Mouse (Mus musculus) MEL (cell line): ENCODE results near the gene Nucks1. TPM values are rescaled to one million over a fixed set of nuclear protein-coding genes. Genes with fewer than 3 reads are reported as not detected.

Source experiments
- DNase-seq: peaks from one replicate; pipeline ENCODE4 v3.0.0; 2011; ENCODE audit warnings: low read depth, low spot score
- H3K27ac ChIP-seq: 2 replicates; pipeline ENCODE4 v1.5.1; 2012; ENCODE audit warnings: low read depth, mild to moderate bottlenecking, control low read depth, low read length, moderate library complexity; ENCODE audit not compliant: control insufficient read depth
- H3K27me3 ChIP-seq, 2 experiments: fragments of 150-350 bp in 1 of 2; sonication (generic) in 1 of 2; 2 replicates each; pipeline ENCODE4 v1.6.1; 2012; ENCODE audit warnings: low read length in 2 of 2, mild to moderate bottlenecking in 2 of 2, improper control_type of control experiment in 1 of 2, moderate library complexity in 1 of 2; ENCODE audit not compliant: insufficient read depth in 2 of 2, control insufficient read depth in 1 of 2
- H3K36me3 ChIP-seq, 2 experiments: 2 replicates each; pipeline ENCODE4 v1.6.1; 2012 to 2014; ENCODE audit warnings: low read length in 2 of 2, improper control_type of control experiment in 1 of 2, inconsistent platforms in 1 of 2, mild to moderate bottlenecking in 1 of 2; ENCODE audit not compliant: insufficient read depth in 2 of 2, control insufficient read depth in 1 of 2
- H3K4me1 ChIP-seq, 2 experiments: fragments of 150-350 bp in 1 of 2; sonication (generic) in 1 of 2; 2 replicates each; pipeline ENCODE4 v1.6.1; 2012; ENCODE audit warnings: low read length in 2 of 2, improper control_type of control experiment in 1 of 2, mild to moderate bottlenecking in 1 of 2; ENCODE audit not compliant: insufficient read depth in 2 of 2, control insufficient read depth in 1 of 2
- H3K4me3 ChIP-seq, 2 experiments: fragments of 150-350 bp in 1 of 2; sonication (generic) in 1 of 2; 2 replicates each; pipeline ENCODE4 v1.5.1; 2012; ENCODE audit warnings: low read depth in 2 of 2, low read length in 2 of 2, mild to moderate bottlenecking in 2 of 2, moderate library complexity in 2 of 2, control low read depth in 1 of 2, improper control_type of control experiment in 1 of 2; ENCODE audit not compliant: control insufficient read depth in 1 of 2, insufficient read depth in 1 of 2
- H3K79me2 ChIP-seq: 2 replicates; pipeline ENCODE4 v1.6.1; 2012; ENCODE audit warnings: mild to moderate bottlenecking, low read length, moderate library complexity; ENCODE audit not compliant: control insufficient read depth, poor library complexity, insufficient read depth
- H3K9ac ChIP-seq: 2 replicates; pipeline ENCODE4 v1.6.1; 2012; ENCODE audit warnings: low read depth, mild to moderate bottlenecking, control low read depth, low read length, moderate library complexity; ENCODE audit not compliant: control insufficient read depth, poor library complexity, severe bottlenecking
- H3K9me3 ChIP-seq: fragments of 150-350 bp; sonication (generic); replicated peaks from 2 replicates; pipeline ENCODE4 v1.6.1; 2012; ENCODE audit warnings: mild to moderate bottlenecking, low read length, improper control_type of control experiment, moderate library complexity; ENCODE audit not compliant: insufficient read depth
- BHLHE40 ChIP-seq: IDR thresholded peaks from 2 replicates; pipeline ENCODE4 v1.6.1; 2012; ENCODE audit warnings: low read depth, mild to moderate bottlenecking, inconsistent platforms, low read length, improper control_type of control experiment, borderline replicate concordance
- CHD2 ChIP-seq: IDR thresholded peaks from 2 replicates; pipeline ENCODE4 v1.6.1; 2011; ENCODE audit warnings: low read length, improper control_type of control experiment
- ELF1 ChIP-seq: IDR thresholded peaks from 2 replicates; pipeline ENCODE4 v1.6.1; 2014; ENCODE audit warnings: low read depth, mild to moderate bottlenecking, inconsistent platforms, low read length, improper control_type of control experiment, moderate library complexity
- EP300 ChIP-seq, 2 experiments: IDR thresholded peaks; 2 replicates each; pipeline ENCODE4 v1.6.1; 2011; ENCODE audit warnings: improper control_type of control experiment in 2 of 2, low read length in 2 of 2, low read depth in 1 of 2, mild to moderate bottlenecking in 1 of 2
- ETS1 ChIP-seq: IDR thresholded peaks from 2 replicates; pipeline ENCODE4 v1.6.1; 2012; ENCODE audit warnings: low read depth, mild to moderate bottlenecking, inconsistent platforms, low read length, improper control_type of control experiment, moderate library complexity
- GABPA ChIP-seq: IDR thresholded peaks from 2 replicates; pipeline ENCODE4 v1.6.1; 2012; ENCODE audit warnings: low read depth, mild to moderate bottlenecking, inconsistent platforms, low read length, improper control_type of control experiment, moderate library complexity
- GATA1 ChIP-seq: IDR thresholded peaks from 2 replicates; pipeline ENCODE4 v1.6.1; 2011; ENCODE audit warnings: low read depth, low read length, improper control_type of control experiment
- HCFC1 ChIP-seq: IDR thresholded peaks from 2 replicates; pipeline ENCODE4 v1.6.1; 2012; ENCODE audit warnings: low read depth, mild to moderate bottlenecking, inconsistent platforms, low read length, improper control_type of control experiment, moderate library complexity
- JUND ChIP-seq: IDR thresholded peaks from 2 replicates; pipeline ENCODE4 v1.6.1; 2011; ENCODE audit warnings: low read depth, mild to moderate bottlenecking, improper control_type of control experiment, low read length
- KAT2A ChIP-seq: conservative IDR thresholded peaks from 2 replicates; pipeline ENCODE4 v1.6.1; 2012; ENCODE audit warnings: low read depth, low read length, improper control_type of control experiment, inconsistent platforms
- MAX ChIP-seq: IDR thresholded peaks from 2 replicates; pipeline ENCODE4 v1.6.1; 2011; ENCODE audit warnings: low read length, improper control_type of control experiment
- MAZ ChIP-seq: IDR thresholded peaks from 2 replicates; pipeline ENCODE4 v1.6.1; 2012; ENCODE audit warnings: low read depth, mild to moderate bottlenecking, inconsistent platforms, low read length, improper control_type of control experiment
- MEF2A ChIP-seq: IDR thresholded peaks from 2 replicates; pipeline ENCODE4 v1.6.1; 2014; ENCODE audit warnings: low read depth, mild to moderate bottlenecking, inconsistent platforms, low read length, improper control_type of control experiment; ENCODE audit not compliant: poor library complexity, insufficient replicate concordance, severe bottlenecking; ENCODE audit errors: extremely low read depth
- MXI1 ChIP-seq: IDR thresholded peaks from 2 replicates; pipeline ENCODE4 v1.6.1; 2011; ENCODE audit warnings: mild to moderate bottlenecking, low read depth, low read length, improper control_type of control experiment
- MYB ChIP-seq: IDR thresholded peaks from 2 replicates; pipeline ENCODE4 v1.6.1; 2011; ENCODE audit warnings: mild to moderate bottlenecking, low read depth, low read length, improper control_type of control experiment
- MYC ChIP-seq: IDR thresholded peaks from 2 replicates; pipeline ENCODE4 v1.6.1; 2011; ENCODE audit warnings: low read depth, mild to moderate bottlenecking, low read length, improper control_type of control experiment, moderate library complexity
- NELFE ChIP-seq: IDR thresholded peaks from 2 replicates; pipeline ENCODE4 v1.6.1; 2011; ENCODE audit warnings: low read depth, low read length, improper control_type of control experiment
- NRF1 ChIP-seq: IDR thresholded peaks from 2 replicates; pipeline ENCODE4 v1.6.1; 2014; ENCODE audit warnings: low read depth, mild to moderate bottlenecking, inconsistent platforms, low read length, improper control_type of control experiment, moderate library complexity; ENCODE audit not compliant: poor library complexity, insufficient read depth, severe bottlenecking
- POLR2A ChIP-seq, 2 experiments: IDR thresholded peaks; 2 replicates each; pipeline ENCODE4 v1.6.1; 2011 to 2012; ENCODE audit warnings: low read length in 2 of 2, mild to moderate bottlenecking in 2 of 2, control low read depth in 1 of 2, improper control_type of control experiment in 1 of 2, low read depth in 1 of 2, moderate library complexity in 1 of 2; ENCODE audit not compliant: control insufficient read depth in 1 of 2, insufficient read depth in 1 of 2, poor library complexity in 1 of 2
- POLR2AphosphoS2 ChIP-seq: IDR thresholded peaks from 2 replicates; pipeline ENCODE4 v1.6.1; 2011; ENCODE audit warnings: low read length, improper control_type of control experiment
- RAD21 ChIP-seq: IDR thresholded peaks from 2 replicates; pipeline ENCODE4 v1.6.1; 2011; ENCODE audit warnings: mild to moderate bottlenecking, low read depth, low read length, improper control_type of control experiment
- SIN3A ChIP-seq: IDR thresholded peaks from 2 replicates; pipeline ENCODE4 v1.6.1; 2012; ENCODE audit warnings: low read length, improper control_type of control experiment, inconsistent platforms
- SMC3 ChIP-seq: IDR thresholded peaks from 2 replicates; pipeline ENCODE4 v1.6.1; 2011; ENCODE audit warnings: low read depth, low read length, improper control_type of control experiment
- TAL1 ChIP-seq: IDR thresholded peaks from 2 replicates; pipeline ENCODE4 v1.6.1; 2012; ENCODE audit warnings: mild to moderate bottlenecking, inconsistent platforms, low read length, moderate library complexity, mixed read lengths
- TCF12 ChIP-seq: IDR thresholded peaks from 2 replicates; pipeline ENCODE4 v1.6.1; 2014; ENCODE audit warnings: low read depth, mild to moderate bottlenecking, inconsistent platforms, low read length, improper control_type of control experiment, moderate library complexity
- UBTF ChIP-seq: IDR thresholded peaks from 2 replicates; pipeline ENCODE4 v1.6.1; 2012; ENCODE audit warnings: low read depth, mild to moderate bottlenecking, inconsistent platforms, low read length, improper control_type of control experiment, moderate library complexity, borderline replicate concordance; ENCODE audit not compliant: insufficient read depth
- USF1 ChIP-seq: IDR thresholded peaks from 2 replicates; pipeline ENCODE4 v1.6.1; 2014; ENCODE audit warnings: low read depth, mild to moderate bottlenecking, inconsistent platforms, low read length, improper control_type of control experiment, moderate library complexity
- USF2 ChIP-seq, 2 experiments: IDR thresholded peaks; 2 replicates each; pipeline ENCODE4 v1.6.1; 2011 to 2012; ENCODE audit warnings: improper control_type of control experiment in 2 of 2, low read length in 2 of 2, borderline replicate concordance in 1 of 2, inconsistent platforms in 1 of 2, low read depth in 1 of 2, mild to moderate bottlenecking in 1 of 2; ENCODE audit not compliant: insufficient read depth in 1 of 2
- ZC3H11A ChIP-seq: IDR thresholded peaks from 2 replicates; pipeline ENCODE4 v1.6.1; 2012; ENCODE audit warnings: low read depth, mild to moderate bottlenecking, inconsistent platforms, low read length, improper control_type of control experiment
- ZKSCAN1 ChIP-seq: IDR thresholded peaks from 2 replicates; pipeline ENCODE4 v1.6.1; 2012; ENCODE audit warnings: low read depth, mild to moderate bottlenecking, inconsistent platforms, low read length, improper control_type of control experiment, moderate library complexity
- ZMIZ1 ChIP-seq: IDR thresholded peaks from 2 replicates; pipeline ENCODE4 v1.6.1; 2012; ENCODE audit warnings: low read depth, mild to moderate bottlenecking, inconsistent platforms, low read length, improper control_type of control experiment, moderate library complexity
- polyA plus RNA-seq, 2 experiments: library from polyadenylated mRNA; stranded (reverse) in 1 of 2; unstranded in 1 of 2; fragments of >175 nt in 1 of 2; fragments of >200 nt in 1 of 2; gene quantifications; 2 replicates each; pipeline versions ENCODE4 v1.2.1 to v1.2.4; 2012; ENCODE audit warnings: low replicate concordance in 2 of 2, low read depth in 1 of 2; ENCODE audit not compliant: insufficient read length in 2 of 2, insufficient read depth in 1 of 2, missing spikeins in 1 of 2
- total RNA-seq: library from RNA; depleted of rRNA; stranded (reverse); fragments of 300-350 nt; gene quantifications from 2 replicates; pipeline ENCODE4 v1.2.3, GENCODE M21; 2012

Gene Nucks1
- total and polyA plus RNA-seq, 3 experiments, result 53.7 to 113 (median 84.0) TPM

- peak; percentile 86 for DNase-seq
- no peaks in the 10 kb centered on the region for H3K79me2 ChIP-seq
- H3K36me3 ChIP-seq, result peaks cover 0 to 31% of the 10 kb centered on the region in 2 experiments; a peak in 2 of 4 replicates
- TF ChIP-seq MAX (peak; percentile 60; the same call in 1 of the 2 replicates), JUND (no peak), GATA1 (peak; percentile 66; the same call in 1 of the 2 replicates), ZKSCAN1 (no peak), HCFC1 (peak; percentile 40; the same call in 1 of the 2 replicates), UBTF (no peak), NELFE (peak; percentile 39; the same call in 1 of the 2 replicates), RAD21 (no peak), NRF1 (no peak), ELF1 (0 out of 2 replicates have a peak, but pooled peaks have one; percentile 3), ZC3H11A (no peak), MEF2A (no peak), TCF12 (peak; percentile 84), EP300 (IDR thresholded peaks at IDR 0.05; ENCODE audit: low read depth in 1 of 2, low read length in 2 of 2) (peak; percentile 68 to 96), MAZ (peak; percentile 88; the same call in 1 of the 2 replicates), USF1 (peak; percentile 88), CHD2 (no peak), SMC3 (no peak), ZMIZ1 (peak; percentile 17; the same call in 1 of the 2 replicates), ETS1 (peak; percentile 88), POLR2AphosphoS2 (no peak), MYB (peak; percentile 85), POLR2A (IDR thresholded peaks at IDR 0.05; ENCODE audit: control insufficient read depth in 1 of 2, insufficient read depth in 1 of 2, low read depth in 1 of 2, low read length in 2 of 2, poor library complexity in 1 of 2) (peak; percentile 42 to 56; a peak in 3 of 4 replicates), USF2 (IDR thresholded peaks at IDR 0.05; ENCODE audit: borderline replicate concordance in 1 of 2, insufficient read depth in 1 of 2, low read depth in 1 of 2, low read length in 2 of 2) (peak in 1 of 2 experiments; percentile 56; a peak in 1 of 4 replicates), MXI1 (peak; percentile 84), KAT2A (no peak), MYC (peak; percentile 92), TAL1 (peak; percentile 68), BHLHE40 (0 out of 2 replicates have a peak, but pooled peaks have one; percentile 23), GABPA (no peak), SIN3A (peak; percentile 77)
- peak overlapping the region in 1 of 2 experiments; percentile 8; a peak in 2 of 4 replicates for H3K4me3 ChIP-seq
- no peaks in the 10 kb centered on the region for H3K27me3 ChIP-seq
- peak overlapping the region; percentile 43 for H3K9ac ChIP-seq
- no peaks in the 10 kb centered on the region for H3K9me3 ChIP-seq
- H3K27ac ChIP-seq, result peak overlapping the region; percentile 77
- peaks cover 35 to 44% of the 10 kb centered on the region in 2 experiments for H3K4me1 ChIP-seq
Measured at GRCm38 (mm10) chr1:131954242-131954865, 44.0 kb downstream of the Nucks1 start.
